Mouse (Mus musculus): Measurements from ENCODE around the gene Per3.
"Not testable (repeated sequence)": the region's sequence is repeated elsewhere in the genome, so short reads cannot be mapped to it uniquely, and the experiment has no call there.

The Per3 gene

DNA sequence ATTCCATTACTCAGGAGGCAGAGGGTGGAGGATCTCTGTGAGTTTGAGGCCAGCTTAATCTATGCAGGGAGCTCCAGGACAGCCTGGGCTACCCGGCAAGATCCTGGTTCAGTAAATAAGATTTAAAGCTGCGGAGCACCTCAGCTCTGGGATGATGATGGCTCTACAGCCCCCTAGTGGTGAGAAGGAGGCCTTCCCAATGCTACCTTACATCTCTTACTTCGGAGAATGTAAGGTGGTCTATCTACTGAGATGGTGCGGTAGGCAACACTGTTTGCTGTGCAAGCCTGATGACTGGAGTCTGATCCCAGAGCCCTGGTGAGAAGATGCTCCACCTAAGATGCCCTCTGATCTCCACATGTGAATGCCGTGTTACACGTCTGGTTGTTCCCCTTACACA lies 17.5 kb downstream of the Per3 start:
- in situ Hi-C loops (cut with MseI, MboI) = no loop called here

DNA sequence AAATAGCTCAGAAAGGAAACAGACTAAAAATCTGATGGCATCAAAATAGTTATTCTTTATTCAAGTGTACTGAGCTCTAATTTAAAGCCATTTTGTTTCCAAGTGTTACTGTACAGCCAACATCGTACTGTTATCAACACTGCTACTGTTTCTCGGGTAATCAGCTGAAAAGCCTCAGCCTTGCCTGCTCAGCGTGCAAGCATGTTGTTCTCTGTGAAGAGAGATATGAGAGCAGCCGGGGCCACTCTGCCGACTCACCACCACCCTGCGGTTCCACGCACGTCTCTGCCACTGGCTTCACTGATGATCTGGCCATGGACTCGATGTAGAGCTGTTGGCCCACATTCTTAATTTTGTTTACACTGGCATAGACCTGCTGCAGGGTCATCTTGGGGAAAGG lies 20.3 kb downstream of the Per3 start:
- in situ Hi-C loops (cut with MseI, MboI) = no loop called here

DNA sequence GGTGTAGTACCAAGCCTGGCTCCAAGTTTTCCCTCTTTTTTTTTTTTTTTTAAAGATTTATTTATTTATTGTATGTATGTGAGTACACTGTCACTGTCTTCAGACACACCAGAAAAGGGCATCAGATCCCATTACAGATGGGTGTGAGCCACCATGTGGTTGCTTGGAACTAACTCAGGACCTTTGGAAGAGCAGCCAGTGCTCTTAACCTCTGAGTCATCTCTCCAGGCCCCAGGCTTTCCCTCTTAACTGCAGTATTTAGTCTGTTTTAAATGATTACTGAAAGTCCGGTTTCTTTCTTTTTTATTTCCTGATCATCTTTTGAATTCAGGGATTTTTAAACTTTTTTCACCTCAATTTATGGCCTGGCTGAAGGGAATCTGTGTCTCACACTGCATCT lies 27.1 kb downstream of the Per3 start:
- in situ Hi-C loops (cut with MseI, MboI) = not testable (repeated sequence)

DNA sequence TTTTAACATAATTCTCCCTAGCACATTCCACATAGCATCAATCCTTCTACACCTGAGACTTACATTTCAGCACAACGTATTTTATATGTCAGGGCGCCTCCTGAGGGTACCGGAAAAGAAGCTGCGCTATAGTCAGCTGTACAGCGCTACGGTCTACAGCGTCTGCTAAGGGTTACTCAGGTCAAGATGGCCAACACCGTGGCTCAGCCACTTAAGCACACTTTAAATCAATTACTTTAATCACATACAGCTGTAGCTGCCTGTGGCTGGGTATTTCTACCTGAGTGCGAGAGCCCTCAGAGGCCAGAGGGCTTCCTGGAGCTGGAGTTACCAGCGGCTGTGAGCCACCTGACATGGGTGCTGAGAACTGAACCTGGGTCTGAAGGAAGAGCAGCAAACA lies 28.5 kb downstream of the Per3 start:
- in situ Hi-C loops (cut with MseI, MboI) = no loop called here

DNA sequence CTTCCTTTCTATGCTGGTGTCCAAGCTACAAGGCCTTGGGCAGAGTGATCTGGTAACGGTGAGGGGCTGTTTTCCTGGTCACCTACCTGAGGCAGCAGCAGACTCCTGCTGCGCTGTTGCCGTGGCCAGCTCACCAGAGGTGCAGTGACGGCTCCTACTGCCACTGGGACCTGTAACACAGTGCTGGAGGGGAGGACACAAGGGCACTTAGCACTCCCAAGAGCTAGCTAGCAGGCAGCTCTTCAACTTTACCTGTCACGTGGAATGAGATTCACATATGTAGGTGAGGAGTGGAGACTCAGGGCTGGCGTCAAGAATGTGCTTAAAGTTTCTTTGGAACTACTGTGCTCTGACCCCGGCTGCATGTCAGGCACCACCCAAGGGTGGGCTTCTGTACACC lies 34.1 kb downstream of the Per3 start:
- in situ Hi-C loops (cut with MseI, MboI) = no loop called here

DNA sequence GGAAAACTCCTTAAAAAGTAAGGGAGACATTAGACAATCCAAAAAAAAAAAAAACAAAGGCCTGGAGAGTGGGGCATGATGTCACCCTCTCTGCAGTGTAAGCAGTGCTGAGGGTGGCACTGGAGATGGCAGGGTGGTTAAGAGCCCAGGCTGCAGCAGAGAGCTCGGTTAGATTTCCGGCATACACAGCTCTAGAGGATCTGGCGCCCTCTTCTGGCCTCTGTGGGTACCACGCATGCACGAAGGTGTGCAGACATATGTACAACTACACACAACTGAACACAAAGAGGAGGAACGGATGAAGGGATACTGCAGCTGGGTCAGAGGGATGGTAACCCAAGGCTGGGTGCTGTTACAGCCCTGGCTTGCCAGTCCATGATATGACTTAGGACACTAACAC lies 37.5 kb downstream of the Per3 start:
- in situ Hi-C loops (cut with MseI, MboI) = no loop called here

DNA sequence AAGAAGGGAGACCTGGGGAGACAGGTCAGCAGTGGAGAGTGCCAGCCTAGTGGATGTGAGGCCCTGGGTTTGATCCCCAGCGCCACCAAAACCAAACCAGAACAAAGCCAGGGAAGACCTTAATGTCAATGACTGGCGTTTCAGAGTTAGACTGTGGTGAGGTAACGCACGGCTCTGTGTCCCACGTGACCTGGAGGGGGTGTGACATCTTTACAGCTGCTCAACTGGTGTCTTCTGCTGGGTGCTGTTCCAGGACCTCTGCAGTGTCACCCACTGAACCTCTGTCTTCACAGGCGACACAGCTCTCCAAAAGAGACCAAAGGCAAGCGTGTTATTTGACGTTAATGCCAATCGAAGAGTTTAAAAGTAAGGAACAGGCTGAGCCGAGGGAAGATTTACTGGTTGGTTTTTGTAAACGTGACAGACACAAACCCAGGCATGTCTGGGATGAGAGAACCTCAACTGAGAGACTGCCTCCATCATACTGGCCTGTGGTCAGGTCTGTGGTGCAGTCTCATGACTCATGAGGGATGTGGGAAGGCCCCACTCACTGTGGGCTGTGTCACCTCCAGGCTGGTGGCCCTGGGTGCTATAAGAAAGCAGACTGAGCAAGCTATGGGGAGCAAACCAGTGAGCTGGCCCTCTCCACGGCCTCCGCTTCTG lies 38.7 kb downstream of the Per3 start:
- in situ Hi-C loops (cut with MseI, MboI) = no loop called here

DNA sequence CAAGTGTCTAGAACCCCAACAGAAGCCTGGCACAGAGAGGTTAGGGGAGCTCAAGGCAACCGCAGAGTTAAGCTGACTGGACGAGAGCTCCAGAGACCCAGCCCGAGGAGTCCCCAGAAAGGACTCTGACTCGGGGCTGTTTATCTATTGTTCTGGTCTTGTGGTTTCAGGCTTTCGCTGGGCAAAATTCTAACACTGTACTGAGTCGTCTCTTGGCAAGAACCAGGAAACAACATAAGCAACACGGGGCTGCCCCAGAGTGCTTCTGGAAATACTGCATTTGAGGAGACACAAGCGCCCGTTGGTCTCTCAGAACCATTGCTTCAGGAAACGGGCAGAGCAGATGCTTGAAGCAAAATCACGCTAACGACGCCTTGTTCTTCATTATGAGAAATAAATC lies 43.1 kb downstream of the Per3 start:
- in situ Hi-C loops (cut with MseI, MboI) = no loop called here

DNA sequence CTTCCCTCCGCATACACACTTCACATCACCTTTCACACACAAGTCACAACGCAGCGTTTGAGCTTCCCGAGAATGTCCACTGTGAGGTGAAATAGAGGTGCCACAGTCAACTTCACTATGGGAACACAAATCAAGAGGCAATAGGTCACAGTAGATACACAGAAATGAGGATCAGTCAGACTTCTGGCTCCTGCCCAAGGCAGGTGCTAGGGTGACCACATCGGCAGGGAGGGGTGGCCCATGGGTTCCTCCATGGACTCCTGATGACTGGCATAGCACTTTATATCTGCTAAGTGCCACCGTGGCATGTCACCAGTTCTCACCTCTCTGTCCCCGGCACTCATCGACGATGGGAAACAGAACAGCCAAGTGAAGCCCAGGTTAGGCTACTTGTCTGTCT lies 45.8 kb downstream of the Per3 start:
- in situ Hi-C loops (cut with MseI, MboI) = no loop called here

DNA sequence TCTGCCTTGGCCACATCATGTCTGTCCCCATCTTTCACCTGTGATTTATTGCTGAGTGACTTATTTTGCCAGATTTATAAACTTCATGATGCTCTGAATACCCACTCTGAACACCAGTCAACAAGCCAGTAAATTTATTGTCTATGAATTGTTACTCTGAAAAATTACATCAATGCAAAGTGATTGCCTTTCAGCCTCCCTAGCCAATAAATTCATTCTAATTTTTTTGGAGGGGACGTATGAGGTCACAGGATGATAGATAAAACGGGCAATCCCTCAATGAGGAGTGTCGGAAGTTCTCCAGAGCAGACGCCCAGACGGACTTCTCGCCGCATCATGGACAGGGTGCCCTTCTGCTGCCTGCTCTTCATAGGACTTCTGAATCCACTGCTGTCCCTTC lies 47.7 kb downstream of the Per3 start, which contains the start of gene Uts2:
Gene Uts2, plus strand, starts transcription at position 301 of the 400 bp plus-strand sequence.
- in situ Hi-C loops (cut with MseI, MboI) = no loop called here

DNA sequence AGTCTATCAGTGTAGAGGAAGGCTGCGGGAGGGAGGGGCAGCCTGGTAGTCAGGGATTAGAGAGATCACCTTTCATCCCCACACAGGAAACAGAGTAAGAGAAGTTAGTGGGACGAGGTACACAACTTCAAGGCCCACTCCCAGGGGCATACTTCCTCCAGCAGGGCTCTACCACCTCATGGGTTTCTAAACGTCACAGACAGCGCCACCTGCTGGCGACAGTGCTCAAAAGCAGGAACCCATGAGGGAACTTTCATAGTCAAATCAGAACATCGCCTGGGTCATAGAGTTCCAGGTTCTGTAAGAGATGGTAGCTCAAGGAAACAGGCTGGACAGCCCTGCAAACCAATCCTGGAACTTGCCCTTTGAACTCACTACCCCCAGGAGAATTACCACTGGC lies 54.3 kb downstream of the Per3 start:
- in situ Hi-C loops (cut with MseI, MboI) = no loop called here

DNA sequence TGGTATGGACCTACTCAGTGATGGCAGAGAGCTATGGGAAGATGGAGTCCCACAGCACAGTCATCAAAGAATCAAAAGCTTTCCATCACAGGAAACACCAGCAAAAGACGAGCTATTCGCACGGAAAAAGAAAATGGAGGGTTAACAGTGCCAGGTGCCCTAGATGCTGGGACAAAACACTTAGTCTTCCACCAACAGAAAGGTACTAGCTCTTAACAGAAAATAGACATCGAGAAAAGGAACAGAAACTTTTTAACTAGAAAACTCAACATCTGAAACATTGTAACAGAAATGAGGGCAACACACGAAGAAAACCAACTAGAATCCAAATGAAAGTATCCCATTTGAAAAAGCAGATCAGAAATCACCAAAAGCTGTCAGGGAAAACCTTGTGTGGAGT lies 64.3 kb downstream of the Per3 start:
- in situ Hi-C loops (cut with MseI, MboI) = no loop called here

DNA sequence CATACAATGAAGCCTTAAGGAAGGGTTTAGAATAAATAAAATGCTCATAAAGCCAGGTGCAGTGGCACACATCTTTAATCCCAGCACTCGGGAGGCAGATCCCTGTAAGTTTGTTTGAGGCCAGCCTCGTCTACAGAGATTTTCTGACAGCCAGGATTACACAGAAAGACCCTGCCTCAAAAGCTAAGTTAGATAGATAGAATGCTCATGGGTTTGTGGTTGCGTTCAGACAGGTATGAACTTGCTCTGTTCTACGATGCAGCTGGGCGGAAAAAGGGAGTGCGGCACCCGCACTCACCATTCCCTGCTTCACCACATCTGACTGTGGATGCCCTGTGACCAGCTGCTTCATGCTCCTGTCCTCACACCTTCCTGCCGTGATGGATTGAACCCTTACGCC lies 65.0 kb downstream of the Per3 start:
- in situ Hi-C loops (cut with MseI, MboI) = no loop called here

DNA sequence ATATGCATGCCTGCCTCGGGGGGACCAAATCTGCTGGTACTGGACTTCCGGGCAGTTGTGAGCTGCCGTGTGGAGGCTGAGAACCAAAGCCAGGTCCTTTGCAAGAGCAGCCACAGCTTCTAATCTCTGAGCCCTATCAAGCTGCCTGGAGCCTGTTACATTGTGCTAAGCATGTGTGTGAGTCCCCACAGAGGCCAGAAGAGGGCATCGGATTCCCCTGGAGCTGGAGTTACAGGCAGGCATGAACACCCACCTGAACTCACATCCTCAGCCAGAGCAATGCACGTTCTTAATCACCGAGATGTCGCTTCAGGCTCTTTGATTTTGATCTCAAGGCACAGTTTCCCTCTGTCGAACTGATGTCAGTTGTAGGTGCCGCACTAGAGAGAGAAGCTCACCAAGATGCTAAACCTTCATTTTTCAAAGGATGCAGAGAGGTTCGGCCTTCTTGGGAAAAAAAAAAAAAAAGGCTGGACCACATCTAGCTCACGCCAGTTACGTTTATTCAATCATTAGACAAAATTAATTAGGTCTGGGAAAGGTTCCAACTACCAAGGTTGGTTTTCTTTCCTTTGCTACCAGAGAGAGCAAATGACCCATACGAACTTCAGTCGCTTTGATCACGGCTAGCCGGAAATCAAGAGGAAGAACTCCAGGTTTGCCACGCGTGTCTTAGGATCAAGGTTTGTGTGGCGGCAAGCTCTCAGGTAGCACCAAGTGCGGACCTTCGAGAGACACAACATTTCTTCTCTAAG lies 66.1 kb downstream of the Per3 start:
- in situ Hi-C loops (cut with MseI, MboI) = no loop called here

DNA sequence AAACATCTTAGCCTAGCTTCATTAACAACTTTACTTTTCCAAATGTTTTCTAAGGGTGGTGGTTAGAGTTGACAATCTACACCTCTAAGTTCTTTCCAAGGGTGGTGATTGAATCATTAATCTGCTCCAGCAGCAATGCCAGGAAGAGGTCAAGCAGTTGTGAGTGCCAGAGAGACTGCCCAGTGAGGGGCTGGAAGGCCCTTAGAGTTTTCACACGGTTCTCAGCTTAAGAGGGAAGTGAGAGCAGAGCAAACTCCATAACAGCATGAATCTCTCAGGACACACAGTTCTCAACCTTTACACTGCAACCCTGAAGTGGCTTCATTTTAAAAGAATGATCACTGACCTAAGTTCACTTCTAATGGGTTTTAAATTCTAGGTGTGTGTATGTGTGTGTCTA lies 69.3 kb downstream of the Per3 start:
- in situ Hi-C loops (cut with MseI, MboI) = no loop called here

DNA sequence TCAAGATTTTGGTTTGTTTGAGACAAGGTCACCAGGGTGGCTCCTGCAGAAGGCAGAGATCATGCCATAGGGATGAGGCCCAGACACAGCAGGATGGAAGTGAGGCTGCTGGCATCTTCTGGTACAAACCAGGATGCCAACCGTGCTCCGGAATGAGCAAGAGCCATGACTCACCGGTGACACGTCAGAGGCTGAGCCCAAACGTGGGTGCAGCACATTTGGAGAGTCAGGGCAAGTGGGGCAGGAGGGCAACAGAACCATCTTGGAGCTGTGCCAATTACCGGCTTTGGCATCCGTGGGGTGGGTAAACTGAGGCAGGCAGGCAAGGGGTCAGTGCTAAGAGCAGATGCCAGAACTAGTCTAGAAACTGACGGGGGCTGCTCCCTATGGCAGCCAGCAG lies 71.2 kb downstream of the Per3 start:
- in situ Hi-C loops (cut with MseI, MboI) = no loop called here

DNA sequence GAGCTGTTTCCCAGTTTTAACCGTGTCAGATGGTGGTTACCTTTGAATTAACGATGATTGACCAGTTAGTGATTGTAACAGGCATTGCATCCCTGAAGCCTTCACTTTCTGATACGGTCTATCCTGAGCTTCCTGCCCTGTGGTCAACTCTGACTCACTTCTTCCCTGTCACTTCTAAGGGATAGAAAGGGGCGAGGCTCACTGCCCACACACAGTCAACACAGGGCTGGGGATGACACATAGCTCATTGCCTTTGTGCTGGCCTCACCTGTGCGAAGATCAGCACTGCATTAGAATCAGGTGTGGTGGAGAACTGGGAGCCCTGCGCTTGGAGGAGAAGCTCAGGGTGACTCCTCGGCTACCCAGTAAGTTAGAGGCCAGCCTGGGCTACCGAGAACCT lies 75.5 kb downstream of the Per3 start:
- in situ Hi-C loops (cut with MseI, MboI) = no loop called here

DNA sequence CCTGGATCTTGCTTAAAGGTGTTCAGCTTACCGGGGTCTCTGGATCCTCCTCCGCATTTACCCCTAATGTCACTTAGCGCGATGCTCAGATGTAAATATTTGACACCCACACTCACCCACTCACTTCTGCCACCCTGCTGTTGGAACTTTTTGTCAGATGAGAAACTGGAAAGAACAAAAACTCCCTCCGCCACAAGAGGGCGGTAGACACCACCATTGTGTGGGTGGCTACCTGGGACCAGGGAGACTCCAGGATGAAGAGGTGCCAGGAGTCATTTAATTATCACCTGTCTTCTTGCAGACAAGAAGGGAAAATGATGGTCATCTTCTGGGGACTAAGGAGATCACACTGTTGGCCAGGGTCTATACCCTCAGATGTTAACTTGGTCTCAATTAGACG lies 77.9 kb downstream of the Per3 start:
- in situ Hi-C loops (cut with MseI, MboI) = no loop called here

DNA sequence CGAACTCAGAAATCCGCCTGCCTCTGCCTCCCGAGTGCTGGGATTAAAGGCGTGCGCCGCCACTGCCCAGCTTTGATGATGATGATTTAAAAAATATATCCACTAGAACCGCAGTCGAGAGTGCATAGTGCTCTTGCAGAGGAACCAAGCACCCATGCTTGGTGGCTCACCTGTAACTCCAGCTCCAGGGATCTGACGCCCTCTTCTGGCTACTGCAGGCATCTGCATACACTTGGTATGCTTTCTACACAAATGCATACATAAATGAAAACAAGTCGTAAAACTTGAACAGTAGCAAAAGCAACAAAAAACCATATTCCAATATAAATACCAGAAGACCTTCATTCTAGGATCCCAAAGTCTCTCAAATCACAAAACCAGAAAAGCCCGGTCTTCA lies 78.9 kb downstream of the Per3 start:
- in situ Hi-C loops (cut with MseI, MboI) = no loop called here

DNA sequence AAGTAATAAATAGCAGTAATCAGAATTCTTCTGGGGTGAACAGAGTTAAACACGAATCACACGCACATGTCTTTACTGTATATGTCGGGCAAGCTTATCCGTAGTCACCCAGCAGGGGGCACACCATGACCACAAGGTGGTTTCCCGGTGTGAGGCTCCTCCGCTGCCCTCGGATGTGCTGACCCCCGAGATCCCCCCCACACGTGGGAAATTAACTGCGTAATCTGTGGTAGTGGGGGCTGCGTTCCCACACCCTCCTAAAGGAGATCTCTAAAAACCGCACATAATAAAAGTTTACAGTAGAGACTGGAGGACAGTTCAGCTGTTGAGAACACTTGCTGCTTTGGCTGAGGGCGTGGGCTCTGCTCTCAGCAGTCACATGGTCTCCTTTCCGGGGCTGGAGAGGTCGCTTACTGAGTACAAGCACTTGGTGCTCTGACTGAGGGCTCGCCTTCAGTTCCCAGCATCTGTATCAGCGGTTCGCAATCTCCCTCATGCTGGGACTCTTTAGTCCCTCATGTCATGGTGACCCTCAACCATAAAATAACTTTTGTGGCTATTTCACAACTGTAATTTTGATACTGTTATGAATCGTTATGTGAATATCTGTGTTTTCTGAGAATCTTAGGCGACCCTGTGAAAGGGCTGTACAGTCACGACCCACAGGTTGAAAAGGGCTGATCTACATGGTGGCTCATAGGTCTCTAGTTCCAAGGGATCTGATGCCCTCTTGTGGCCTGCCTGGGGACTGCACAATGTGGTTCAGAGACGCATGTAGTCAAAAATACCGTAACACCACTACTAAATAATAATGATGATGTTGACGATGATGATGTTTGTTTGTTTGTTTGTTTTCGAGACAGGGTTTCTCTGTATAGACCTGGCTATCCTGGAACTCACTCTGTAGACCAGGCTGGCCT lies 79.6 kb downstream of the Per3 start:
- in situ Hi-C loops (cut with MseI, MboI) = no loop called here

DNA sequence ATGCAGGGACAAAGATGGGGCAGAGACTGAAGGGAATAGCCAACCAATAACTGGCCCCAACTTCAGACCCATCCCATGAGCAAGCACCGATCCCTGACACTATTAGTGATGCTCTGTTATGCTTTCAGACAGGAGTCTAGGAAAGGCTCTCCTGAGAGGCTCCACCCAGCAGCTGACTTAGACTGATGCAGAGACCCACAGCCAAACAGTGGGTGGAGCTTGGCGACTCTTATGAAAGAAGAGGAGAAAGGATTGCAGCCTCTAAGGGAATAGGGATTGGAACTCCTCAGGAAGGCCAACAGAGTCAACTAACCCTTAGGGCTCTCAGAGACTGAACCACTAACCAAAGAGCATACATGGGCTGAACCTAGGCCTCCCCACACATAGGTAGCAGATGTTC lies 80.8 kb downstream of the Per3 start:
- in situ Hi-C loops (cut with MseI, MboI) = no loop called here

DNA sequence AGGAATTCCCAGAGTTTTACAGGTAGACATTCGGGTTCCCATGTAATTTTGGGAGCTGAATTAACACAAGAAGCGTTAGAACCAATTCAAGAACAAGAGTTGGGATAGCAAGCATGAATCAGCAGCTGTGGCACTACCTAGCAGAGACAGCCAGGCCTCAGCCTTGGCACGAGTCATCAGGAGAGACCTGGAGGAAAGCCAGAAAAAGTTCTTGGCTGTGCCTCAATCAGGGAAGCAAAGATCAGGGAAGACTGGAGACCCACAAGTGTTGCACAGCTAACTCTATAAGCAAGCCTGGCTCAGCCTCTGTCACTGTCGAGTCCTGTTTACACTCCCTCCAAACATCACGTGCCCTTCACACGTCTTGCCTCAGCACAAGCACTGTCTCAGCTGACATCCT lies 82.2 kb downstream of the Per3 start:
- in situ Hi-C loops (cut with MseI, MboI) = no loop called here

DNA sequence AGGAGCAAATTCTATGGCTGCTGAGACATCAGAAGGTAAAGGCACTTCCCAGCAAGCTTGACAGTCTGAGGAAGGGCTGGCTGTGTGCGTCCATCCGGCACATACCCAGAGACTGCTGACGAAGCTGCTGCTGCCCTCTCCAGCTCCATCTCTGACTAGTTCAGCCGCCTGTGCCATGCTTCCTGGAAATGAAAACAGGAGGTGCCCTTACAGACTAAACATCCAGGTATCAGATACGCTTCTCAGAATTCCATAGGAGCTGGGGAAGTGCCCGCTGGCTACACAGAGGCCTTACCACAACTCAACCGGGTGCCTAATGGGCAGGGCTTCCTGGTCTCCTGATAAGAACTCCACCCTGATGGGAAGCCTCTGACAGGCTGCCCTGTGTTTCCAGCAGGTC lies 85.9 kb downstream of the Per3 start:
- in situ Hi-C loops (cut with MseI, MboI) = no loop called here
